Mouse (Mus musculus) heart, embryonic 16.5 days (tissue): ENCODE results near the gene Clca3b. TPM values are rescaled to one million over a fixed set of nuclear protein-coding genes. Genes with fewer than 3 reads are reported as not detected.
"Not testable (repeated sequence)": the region's sequence is repeated elsewhere in the genome, so short reads cannot be mapped to it uniquely, and the experiment has no call there.

Experiments
- ATAC-seq: fragments of 200-750 bp; cut with Nextera tagmentation; replicated peaks from 2 replicates; pipeline ENCODE4 v1.8.0; 2017; ENCODE audit warnings: moderate number of reproducible peaks; ENCODE audit not compliant: insufficient read depth, low FRiP score; ENCODE audit errors: extremely low read depth
- H3K27ac ChIP-seq: fragments of 300-500 bp; sonication (generic); 2 replicates; pipeline ENCODE4 v1.5.1; 2014; ENCODE audit warnings: mild to moderate bottlenecking, low read length, control low read depth, moderate library complexity
- H3K27me3 ChIP-seq: fragments of 300-500 bp; sonication (generic); 2 replicates; pipeline ENCODE4 v1.6.1; 2014; ENCODE audit warnings: low read length, mixed read lengths; ENCODE audit not compliant: control insufficient read depth, insufficient read depth
- H3K36me3 ChIP-seq: fragments of 300-500 bp; sonication (generic); 2 replicates; pipeline ENCODE4 v1.6.1; 2014; ENCODE audit not compliant: control insufficient read depth, insufficient read depth
- H3K4me1 ChIP-seq: fragments of 300-500 bp; sonication (generic); 2 replicates; pipeline ENCODE4 v1.6.1; 2014; ENCODE audit warnings: low read length, mixed read lengths; ENCODE audit not compliant: control insufficient read depth, insufficient read depth
- H3K4me2 ChIP-seq: fragments of 300-500 bp; sonication (generic); 2 replicates; pipeline ENCODE4 v1.6.1; 2014; ENCODE audit warnings: low read depth, mild to moderate bottlenecking, control low read depth, low read length
- H3K4me3 ChIP-seq: fragments of 300-500 bp; sonication (generic); 2 replicates; pipeline ENCODE4 v1.5.1; 2014; ENCODE audit warnings: mild to moderate bottlenecking, control low read depth, low read length
- H3K9ac ChIP-seq: fragments of 300-500 bp; sonication (generic); 2 replicates; pipeline ENCODE4 v1.6.1; 2014; ENCODE audit warnings: low read length, control low read depth
- H3K9me3 ChIP-seq: fragments of 300-500 bp; sonication (generic); replicated peaks from 2 replicates; pipeline ENCODE4 v1.6.1; 2016; ENCODE audit warnings: low read length; ENCODE audit not compliant: control insufficient read depth
- WGBS: fragments of 180-500 bp; shearing (Covaris S2); extraction: QIAGEN DNeasy Blood & Tissue Kit; methylation state at CpG from one replicate; pipeline ENCODE4 v1.1.7; 2014; 5-methylcytosine and 5-hydroxymethylcytosine counted together
- polyA plus RNA-seq: library from polyadenylated mRNA; unstranded; fragments of >200 nt; fragmentation: Nextera tagmentation; extraction: Ambion mirVana; gene quantifications from 2 replicates; pipeline ENCODE4 v1.2.1, GENCODE M21; 2015

Clca3b gene
- polyA plus RNA-seq, 1 experiment from 2014 or later: 0.37 TPM

- ATAC-seq: no peak
- no peaks in the 10 kb centered on the region for H3K4me1 ChIP-seq
- no peaks in the 10 kb centered on the region for H3K9me3 ChIP-seq
- H3K27me3 ChIP-seq: no peaks in the 10 kb centered on the region
- 33% methylated on average over 1 of the region's 1 CpGs for WGBS
- no peak overlapping the region for H3K9ac ChIP-seq
- H3K36me3 ChIP-seq: no peaks in the 10 kb centered on the region
- no peak overlapping the region for H3K4me2 ChIP-seq
- H3K4me3 ChIP-seq: no peak overlapping the region
- no peak overlapping the region for H3K27ac ChIP-seq
These were observed 28.5 kb downstream of the Clca3b start for GRCm38 (mm10) chr3:144820632-144821031.

DNA sequence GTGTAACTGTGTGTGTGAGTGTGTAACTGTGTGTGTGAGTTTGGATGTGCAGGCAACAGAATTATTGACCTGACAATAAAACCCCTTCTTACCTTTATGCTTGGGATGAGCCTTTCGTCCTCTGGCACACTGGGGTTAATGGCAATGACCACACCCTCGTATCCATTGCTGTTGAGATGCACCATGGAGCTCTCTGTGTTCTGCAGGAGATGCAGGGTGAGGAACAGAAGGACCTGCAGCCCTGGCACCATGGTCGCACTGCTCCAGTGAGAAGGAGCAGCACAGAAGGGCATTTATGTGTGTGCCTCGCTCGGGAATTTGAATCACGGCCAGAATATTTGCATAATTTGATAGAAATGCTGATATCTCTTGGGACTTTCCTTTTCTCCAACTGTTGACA lies 29.9 kb downstream of the Clca3b start, which contains the start of gene Clca3a2:
TSS of gene Clca3a2 (minus strand) at position 276 of the 400 bp plus-strand sequence.
- H3K4me2 ChIP-seq, H3K36me3 ChIP-seq, H3K4me3 ChIP-seq, ATAC-seq, H3K9me3 ChIP-seq, H3K27ac ChIP-seq, H3K27me3 ChIP-seq, H3K9ac ChIP-seq, H3K4me1 ChIP-seq: not testable (repeated sequence)
- 49% methylated on average over 6 of the region's 6 CpGs for WGBS

- not testable (repeated sequence) for ATAC-seq, H3K36me3 ChIP-seq, H3K9ac ChIP-seq, H3K27ac ChIP-seq, H3K27me3 ChIP-seq, H3K4me3 ChIP-seq, H3K4me2 ChIP-seq, H3K9me3 ChIP-seq, H3K4me1 ChIP-seq
- WGBS: 79% methylated on average over 6 of the region's 6 CpGs
These were observed 35.8 kb downstream of the Clca3b start for GRCm38 (mm10) chr3:144813336-144813735.

DNA sequence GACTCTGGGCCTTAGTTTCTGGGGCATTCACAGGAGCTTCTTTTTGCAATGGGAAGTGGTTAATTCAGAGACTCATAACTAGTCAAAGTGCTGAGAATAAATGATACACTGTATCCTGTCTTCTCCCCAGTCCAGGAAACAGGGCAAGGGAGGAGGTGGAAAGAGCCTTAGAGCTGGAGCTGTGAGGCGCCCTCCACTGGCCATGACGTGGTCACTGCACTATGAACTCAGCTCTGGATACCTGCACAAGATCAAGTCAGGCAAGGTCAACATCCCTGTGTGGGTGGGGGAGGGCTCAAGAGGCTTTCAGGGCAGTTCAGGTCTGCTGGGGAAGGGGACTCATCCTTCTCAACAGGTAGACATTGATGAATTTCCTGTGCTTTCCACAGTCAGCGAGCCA lies 37.3 kb downstream of the Clca3b start:
- WGBS: 37% methylated on average over 3 of the region's 3 CpGs
- H3K9ac ChIP-seq: no peak overlapping the region
- no peaks in the 10 kb centered on the region for H3K27me3 ChIP-seq
- no peak overlapping the region for H3K4me2 ChIP-seq
- H3K36me3 ChIP-seq: no peaks in the 10 kb centered on the region
- H3K9me3 ChIP-seq: no peaks in the 10 kb centered on the region
- H3K27ac ChIP-seq: no peak overlapping the region
- no peak overlapping the region for H3K4me3 ChIP-seq
- H3K4me1 ChIP-seq: no peaks in the 10 kb centered on the region
- no peak for ATAC-seq

GRCm38 (mm10) chr3:144808153-144808925 lies 40.8 kb downstream of the Clca3b start:
- H3K27me3 ChIP-seq, H3K9ac ChIP-seq, H3K36me3 ChIP-seq, H3K9me3 ChIP-seq, H3K4me1 ChIP-seq, H3K4me3 ChIP-seq, H3K27ac ChIP-seq, ATAC-seq, H3K4me2 ChIP-seq: not testable (repeated sequence)
- WGBS: 53% methylated on average over 14 of the region's 17 CpGs

DNA sequence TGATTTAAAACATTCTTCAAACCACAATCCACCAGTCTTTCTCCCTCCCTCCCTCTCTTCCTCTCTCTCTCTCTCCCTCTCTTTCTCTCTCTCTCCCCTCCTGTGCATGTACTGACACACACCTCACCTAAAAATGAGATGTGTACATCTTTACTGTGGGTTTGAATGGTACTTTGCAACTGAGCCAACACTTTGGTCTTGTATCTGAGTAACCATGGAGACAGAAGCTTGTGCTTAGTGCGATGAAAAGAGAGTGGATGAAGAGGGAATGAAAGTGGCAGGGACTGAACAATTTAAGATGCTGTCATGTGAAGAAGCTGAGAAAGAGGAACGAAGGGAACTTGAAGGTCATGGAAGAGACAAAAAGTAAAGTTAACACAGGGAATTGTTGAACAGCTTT lies 42.5 kb downstream of the Clca3b start:
- H3K27me3 ChIP-seq, H3K4me2 ChIP-seq, ATAC-seq, H3K36me3 ChIP-seq, H3K27ac ChIP-seq, H3K4me3 ChIP-seq, H3K4me1 ChIP-seq, H3K9me3 ChIP-seq, H3K9ac ChIP-seq: not testable (repeated sequence)
- 44% methylated on average over 2 of the region's 2 CpGs for WGBS

DNA sequence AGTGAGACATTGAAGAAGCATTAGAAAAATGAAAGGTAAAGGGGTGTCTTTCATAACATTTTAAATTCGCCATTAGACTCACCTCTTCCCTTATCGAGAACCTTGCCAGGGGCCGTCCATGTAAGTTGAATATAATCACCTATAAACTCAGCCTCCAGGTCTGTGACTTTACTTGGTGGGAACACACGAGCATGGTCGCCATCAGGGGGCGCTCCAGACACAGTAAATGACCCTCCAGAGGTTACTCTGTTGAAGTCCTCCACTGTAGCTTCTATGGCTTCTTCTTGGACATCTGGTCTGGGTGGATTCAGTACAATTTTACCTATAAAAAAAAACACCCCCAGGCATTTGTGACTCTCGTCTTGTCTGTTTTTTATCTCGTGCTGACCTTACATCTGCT lies 47.3 kb downstream of the Clca3b start:
- no peaks in the 10 kb centered on the region for H3K27me3 ChIP-seq
- no peak overlapping the region for H3K4me2 ChIP-seq
- ATAC-seq: no peak
- H3K4me1 ChIP-seq: no peaks in the 10 kb centered on the region
- H3K27ac ChIP-seq: no peak overlapping the region
- H3K4me3 ChIP-seq: no peak overlapping the region
- 35% methylated on average over 8 of the region's 8 CpGs for WGBS
- H3K36me3 ChIP-seq: no peaks in the 10 kb centered on the region
- no peak overlapping the region for H3K9ac ChIP-seq
- no peaks in the 10 kb centered on the region for H3K9me3 ChIP-seq

DNA sequence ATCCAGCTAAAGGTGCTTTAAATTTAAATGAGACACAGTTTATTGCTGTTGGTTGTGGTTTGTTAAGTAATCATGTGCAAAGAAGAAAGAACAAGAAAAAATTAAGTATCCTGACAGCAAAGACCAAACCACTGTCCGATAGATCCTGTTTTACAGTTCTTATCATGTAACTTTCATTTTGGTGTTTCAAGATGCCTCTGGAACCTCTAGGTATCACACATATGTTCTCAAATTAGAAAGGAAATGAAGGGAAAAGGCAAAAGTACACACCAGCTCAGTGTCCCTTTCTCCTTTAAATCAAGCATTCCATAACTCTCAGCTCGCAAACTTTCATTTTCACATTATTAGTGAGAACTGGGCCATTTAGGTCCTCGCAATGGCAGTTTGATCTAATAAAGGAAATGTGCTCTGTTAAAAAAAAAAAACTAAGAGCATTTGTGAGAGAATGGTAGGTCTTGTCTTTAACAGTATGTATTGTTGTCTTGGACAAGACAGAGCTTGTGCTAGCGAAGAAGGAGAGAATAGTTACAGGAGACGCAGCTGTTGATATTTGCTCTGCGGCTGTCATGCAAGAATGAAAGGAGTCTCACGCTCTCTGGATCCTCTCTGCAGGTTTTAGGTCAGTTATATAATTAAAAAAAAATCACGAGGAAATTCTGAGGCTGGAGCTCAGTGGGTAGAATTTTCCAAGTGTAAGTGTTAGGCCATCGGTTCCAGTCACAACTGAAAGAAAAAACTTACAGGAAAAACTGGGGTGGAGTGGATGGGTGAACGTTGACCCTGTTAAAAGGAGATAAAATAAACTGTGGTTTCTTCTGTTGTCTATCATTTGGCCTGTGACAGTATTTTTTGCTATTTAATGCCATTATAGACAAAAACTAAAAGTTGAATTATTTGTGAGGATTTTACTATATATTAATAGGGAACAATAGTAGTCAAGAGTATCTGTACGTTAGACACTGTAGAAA lies 63.7 kb downstream of the Clca3b start:
- no peak overlapping the region for H3K4me3 ChIP-seq
- WGBS: 78% methylated on average over 11 of the region's 11 CpGs
- no peaks in the 10 kb centered on the region for H3K36me3 ChIP-seq
- no peak overlapping the region for H3K9ac ChIP-seq
- H3K27ac ChIP-seq: no peak overlapping the region
- H3K27me3 ChIP-seq: no peaks in the 10 kb centered on the region
- no peaks in the 10 kb centered on the region for H3K9me3 ChIP-seq
- H3K4me1 ChIP-seq: no peaks in the 10 kb centered on the region
- H3K4me2 ChIP-seq: no peak overlapping the region
- no peak for ATAC-seq
